Mouse (Mus musculus) testis, adult 2 months (tissue): Measurements from ENCODE around the gene Pitx2.

Source experiments
- CTCF ChIP-seq: fragments of 200-500 bp; IDR thresholded peaks from 2 replicates; pipeline ENCODE4 v1.5.1; 2012; ENCODE audit warnings: low read depth, mild to moderate bottlenecking, inconsistent platforms, low read length, moderate library complexity; ENCODE audit not compliant: control insufficient read depth, insufficient read depth, insufficient replicate concordance
- POLR2A ChIP-seq: fragments of 200-500 bp; IDR thresholded peaks from 2 replicates; pipeline ENCODE4 v1.6.1; 2012; ENCODE audit warnings: low read depth, mild to moderate bottlenecking, inconsistent platforms, low read length, moderate library complexity; ENCODE audit not compliant: control insufficient read depth

DNA sequence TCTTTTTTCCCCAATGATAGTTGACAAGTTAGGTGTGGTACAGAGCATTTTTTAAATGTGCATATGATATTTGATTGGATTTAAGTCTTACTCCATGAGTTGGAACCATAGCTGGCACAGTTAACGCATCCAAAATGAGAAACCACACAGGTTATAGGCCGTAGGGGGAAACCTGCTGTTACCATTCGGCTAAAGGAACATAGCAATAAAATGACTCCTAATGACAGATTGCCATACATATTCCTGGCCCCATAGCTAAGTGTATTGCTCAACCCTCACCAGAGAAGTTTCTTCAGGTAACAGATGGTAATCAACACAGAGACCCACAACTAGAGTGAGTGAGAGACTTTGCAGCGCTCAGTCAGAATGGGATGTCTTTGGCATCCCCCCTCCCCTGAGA is 27.9 kb upstream of the Pitx2 start:
- TF ChIP-seq CTCF (no peak), POLR2A (no peak)
